Mouse (Mus musculus) cerebellum, postnatal 10 days (tissue): ENCODE results near the gene Pde4d.

ENCODE experiments used
- DNase-seq, 2 experiments: peaks; one replicate each; pipeline ENCODE4 v3.0.0; 2021; ENCODE audit warnings: mixed read lengths in 2 of 2

Pde4d gene

DNA sequence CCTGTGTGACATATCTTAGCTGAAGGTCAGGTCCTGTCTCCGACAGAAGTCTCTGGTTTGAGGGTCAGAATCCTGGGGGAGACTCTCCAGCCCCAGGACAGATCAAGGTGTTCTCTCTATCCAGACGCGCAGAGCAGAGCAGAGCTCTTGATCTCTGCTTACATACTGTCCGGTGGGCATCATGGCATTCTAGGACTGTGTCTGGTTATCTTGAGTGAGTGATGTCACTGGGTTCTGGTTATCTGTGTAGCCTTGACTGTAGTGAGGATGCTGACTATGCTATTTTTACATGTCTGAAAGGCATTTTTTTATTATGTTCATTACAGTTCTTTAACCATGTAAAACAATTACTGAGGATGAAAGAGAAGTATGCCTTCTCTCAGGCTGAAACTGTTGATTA lies 797.3 kb downstream of the Pde4d start:
- DNase-seq: no peak

DNA sequence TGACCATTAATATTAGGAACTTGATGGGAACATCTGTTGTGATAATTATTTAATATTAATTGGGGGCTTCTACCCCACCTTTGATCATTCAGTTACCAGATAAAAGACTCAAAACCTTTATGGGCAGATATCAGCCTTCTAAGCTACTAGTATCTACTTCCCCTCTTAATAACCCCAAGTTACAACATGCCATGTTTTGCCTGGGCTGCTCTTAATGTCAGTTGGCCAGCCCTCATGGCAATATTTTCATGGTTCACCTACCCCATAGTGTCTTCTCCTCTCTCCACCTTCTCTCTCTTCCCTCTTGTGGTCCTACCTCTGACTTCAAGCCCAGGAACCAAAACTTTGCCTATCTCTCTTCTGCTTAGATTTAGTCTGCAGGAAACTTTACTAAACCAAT lies 799.6 kb downstream of the Pde4d start:
- DNase-seq: no peak

DNA sequence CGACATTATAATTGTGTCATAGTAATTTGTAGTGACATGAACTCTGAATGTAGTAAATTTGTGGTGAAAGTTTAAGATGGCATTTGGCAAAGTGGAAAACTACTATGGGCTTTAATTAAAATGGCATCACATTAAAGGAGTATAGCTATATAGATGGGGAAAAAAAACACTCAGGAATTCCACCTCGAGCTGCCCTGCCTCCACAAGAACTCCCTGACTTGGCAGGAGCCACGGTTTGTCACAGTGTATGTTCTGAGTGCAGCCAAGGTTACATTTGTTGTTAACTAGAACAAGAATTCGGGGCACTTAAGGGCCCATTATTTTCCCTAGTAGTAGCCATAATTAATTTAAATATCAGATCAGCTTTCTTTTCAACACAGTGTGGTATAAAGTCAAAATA lies 805.9 kb downstream of the Pde4d start:
- peak in 1 of 2 experiments; percentile 31 for DNase-seq

DNA sequence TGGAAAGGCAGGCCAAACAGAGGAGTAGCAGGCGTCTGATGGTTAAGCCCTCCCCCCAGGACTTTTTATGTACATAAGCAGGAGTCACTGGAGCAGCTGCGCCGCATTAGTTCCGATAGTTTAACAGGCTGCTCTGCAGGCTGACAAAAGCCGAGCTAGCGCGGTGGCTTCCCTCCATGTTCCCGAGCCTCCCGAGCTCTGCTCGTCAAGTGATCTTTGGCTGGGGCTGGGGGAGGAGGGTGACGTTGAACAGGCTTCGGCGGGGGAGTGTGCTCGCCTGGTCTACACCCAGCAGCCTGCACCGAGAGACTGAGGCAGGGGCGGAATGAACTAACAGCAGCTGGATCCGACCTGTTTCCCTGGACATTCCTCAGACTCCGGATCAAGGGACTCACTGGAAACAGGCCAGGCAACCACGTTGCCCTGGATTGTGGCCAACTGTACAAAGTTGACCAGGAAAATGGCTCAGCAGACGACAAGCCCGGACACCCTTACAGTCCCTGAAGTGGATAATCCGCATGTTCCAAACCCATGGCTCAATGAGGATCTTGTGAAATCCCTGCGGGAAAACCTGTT lies 810.6 kb downstream of the Pde4d start:
- DNase-seq: peak; percentile 77 to 79

DNA sequence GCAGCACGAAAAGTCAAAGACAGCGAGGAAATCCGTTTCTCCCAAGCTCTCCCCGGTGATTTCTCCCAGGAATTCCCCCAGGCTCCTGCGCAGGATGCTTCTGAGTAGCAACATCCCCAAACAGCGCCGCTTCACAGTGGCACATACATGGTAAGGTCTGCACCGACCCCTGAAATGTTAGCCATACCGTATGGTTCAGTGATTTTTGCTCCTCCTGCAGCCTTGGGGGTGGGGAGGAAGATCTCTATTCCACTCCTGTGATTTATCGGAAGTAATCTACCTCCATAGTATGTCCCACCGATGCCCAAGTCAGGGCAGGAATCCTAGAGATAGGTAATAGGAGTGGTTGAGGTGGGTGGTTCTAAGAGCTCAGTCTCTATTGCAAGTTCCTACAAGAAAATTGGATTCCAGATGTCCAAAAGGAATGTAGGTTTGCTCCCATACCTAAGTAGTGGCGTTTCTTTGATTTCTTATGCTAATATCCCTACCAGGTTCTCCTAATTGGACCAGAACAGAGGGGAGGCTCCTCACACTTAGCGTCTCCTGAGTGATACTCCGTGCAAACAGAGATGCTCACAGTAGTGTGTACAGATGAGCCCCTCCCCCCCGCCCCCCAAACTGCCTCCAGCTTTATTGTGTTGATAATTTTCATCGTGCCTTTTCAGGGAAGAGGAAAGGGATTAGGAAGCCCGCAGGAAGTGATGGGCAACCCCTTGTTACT lies 811.2 kb downstream of the Pde4d start:
- peak in 1 of 2 experiments; percentile 10 for DNase-seq

DNA sequence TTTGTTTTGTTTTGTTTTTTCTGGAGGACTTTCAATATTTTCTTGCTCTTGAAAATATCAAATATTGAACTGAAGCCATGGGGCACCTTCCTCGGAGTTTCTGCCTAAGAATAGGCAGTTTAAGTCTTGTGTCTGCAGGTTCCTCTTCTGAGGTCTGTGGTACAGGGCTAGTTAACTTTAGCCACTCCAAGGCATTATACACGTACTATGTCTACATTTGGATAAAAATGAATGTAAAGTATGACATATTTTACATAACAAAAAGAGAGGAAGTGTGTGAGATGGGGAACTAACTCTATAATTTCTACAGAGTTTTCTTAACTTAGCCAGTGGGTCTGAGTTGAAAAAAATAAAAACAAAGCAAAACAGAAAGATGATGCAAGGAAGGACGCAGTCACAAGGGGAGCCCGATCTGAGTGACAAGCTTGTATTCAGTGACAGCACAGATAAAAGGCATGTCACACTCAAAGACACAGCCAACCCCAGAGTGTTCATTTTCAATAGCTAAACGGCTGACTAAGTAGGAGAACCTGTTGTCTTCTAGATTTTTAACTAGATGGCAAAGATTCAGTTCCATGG lies 812.0 kb downstream of the Pde4d start:
- DNase-seq: no peak

DNA sequence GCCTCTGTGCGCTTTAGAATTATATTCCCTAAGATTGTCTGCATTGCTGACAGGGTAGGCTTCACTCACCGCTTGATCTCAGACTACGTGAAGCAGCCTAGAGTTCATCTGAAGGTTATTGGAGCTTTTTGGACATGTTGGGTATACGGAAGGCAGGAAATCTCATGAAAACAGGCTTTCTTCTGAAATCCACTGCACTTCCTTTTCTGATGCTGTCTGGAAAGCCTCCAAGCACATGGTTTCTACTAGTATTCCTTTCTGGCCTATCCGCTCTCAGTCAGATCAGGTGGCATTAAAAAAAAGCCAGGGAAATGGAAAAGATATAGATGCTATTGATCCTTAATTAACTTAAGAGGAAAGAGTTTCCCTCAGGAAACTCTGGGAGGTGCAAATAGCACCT lies 812.8 kb downstream of the Pde4d start:
- no peak for DNase-seq

DNA sequence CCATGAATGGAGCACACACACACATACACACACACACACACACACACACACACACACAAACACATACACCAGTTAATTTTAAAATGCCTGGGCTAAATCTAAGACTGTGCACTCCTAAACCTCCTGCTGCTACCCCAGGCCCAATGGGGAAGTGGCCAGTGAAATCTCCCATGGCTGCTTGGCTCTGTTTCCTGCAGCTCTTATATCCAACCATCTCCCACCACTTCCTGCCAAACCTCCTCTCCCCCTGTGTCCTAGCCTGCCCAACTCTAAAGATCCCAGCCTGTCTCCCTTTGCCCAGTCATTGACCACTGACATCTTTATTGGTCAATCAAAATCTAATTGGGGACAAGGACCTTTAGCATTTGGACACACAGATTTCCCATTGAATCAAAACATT lies 814.1 kb downstream of the Pde4d start:
- DNase-seq: peak in 1 of 2 experiments; percentile 12

DNA sequence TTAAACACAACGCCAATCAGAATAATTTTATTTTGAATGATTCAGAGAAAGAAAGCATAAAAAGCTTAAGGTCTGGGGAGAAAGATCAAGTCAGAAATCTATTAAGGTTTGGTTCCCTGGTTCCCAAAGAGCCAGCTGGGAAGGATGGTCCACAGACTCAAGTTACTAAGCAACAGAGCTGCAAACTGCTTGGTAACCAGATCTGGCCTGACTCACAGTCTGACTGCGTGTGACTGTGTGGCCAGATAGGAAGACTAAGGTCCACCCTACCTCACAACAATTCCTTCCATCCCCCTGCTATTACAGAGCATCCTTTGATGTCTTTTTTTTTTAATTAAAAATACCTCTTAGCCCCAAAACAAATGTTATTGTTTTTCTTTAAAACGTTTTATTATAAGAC lies 818.5 kb downstream of the Pde4d start:
- peak; percentile 44 to 52 for DNase-seq

DNA sequence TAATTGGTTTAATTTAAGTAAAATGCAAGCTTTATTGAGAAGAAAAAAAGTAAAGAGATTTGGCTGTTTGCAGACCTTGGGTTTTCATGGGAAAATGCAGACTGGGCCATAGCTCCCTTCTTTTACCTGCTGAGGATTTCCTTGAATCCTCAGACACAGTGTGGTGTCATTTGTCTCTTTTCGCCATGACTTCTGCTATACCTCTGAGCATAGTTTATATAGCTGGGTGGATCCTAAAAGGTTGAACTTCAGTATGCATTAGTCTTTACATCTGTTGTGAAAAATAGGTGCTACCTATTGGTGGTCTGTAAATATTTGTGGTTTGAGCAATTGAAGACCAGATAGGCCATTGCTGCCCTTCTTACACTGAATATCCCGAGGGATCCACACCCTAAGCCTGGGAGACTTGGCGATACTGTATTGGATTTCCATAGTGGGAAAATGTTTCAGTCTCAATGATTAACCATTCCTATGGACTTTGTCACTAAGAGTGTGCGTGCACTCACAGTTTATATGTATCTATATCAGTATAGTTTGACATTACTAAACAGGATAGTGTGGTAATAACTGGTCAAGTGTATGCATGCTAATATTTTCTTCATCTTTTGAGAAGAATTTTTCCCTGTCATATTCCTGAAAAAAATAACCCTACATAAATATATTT lies 819.0 kb downstream of the Pde4d start:
- no peak for DNase-seq

DNA sequence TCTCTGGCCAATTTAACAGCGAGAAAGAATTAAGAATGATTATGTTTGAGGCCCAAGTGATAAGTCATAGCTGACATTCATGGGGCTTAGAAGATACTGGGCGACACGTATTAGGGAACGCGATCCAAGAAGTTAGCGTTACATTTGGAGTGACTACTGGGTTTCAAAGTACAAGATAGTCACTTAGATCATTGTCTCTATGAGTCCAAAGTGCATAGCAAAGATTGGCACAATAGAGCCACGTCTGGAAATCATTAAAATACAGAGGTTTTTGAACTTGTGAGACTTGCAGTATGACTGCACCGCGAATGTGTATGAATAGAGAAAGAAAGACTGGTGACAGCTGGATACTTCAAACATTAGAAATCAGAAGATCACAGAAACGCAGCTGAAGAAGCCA lies 825.1 kb downstream of the Pde4d start:
- DNase-seq: no peak

DNA sequence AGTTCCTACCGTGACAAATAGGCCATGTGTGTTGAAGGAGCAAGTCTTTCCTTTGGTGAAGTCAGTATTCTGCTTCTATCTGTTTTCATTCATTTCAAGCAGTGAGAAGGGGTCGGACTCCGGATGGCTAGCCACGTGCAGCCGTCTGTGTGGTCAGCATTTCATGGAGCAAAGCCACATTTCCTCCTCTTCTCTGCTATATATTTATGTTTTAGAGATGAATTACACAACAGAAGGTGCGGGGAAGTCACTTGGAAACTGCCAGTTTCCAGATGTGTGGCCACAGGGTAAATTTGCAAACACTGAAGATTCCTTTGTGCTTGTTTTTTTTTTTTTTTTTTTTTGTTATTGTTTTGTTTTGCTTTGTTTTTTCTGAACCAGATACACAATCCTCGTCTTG lies 828.0 kb downstream of the Pde4d start:
- DNase-seq: peak in 1 of 2 experiments; percentile 20

DNA sequence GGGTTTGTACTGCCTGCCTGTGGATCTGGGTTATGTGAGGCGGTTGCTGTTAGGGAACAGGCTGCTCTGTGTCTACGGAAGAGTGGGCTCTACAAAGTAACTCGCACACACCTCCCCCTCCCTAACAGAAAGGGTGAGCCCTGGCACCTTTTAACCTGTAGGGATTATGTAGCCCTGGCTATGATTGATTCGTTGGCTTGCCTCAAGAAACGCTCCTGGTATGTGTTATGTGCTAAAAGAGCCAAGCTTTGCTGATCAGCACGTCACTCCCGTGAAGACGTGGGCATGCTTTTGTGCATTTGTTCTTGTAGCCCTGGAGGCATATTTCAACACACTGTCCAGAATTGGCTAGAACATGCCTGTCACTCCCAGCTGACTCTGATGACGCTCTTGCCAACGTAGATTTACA lies 828.8 kb downstream of the Pde4d start:
- peak; percentile 22 to 34 for DNase-seq

DNA sequence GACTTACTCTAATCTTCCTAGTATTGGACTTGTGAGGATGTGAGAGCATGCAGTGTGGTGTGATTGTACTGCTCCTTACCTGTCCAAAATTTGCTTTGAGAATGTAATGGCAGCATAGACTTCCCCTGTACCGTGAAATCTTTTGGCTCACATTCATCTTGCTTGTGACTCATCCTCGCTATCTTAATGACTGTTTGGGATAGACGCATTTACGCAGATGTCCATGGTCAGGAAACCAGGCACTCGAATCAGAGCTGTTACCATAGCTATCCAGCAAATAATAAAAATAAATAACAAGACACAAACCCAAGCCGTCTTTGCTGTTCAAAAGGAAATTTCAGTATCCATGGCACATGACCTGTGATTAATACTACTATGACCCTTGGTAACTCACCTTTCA lies 829.5 kb downstream of the Pde4d start:
- no peak for DNase-seq

DNA sequence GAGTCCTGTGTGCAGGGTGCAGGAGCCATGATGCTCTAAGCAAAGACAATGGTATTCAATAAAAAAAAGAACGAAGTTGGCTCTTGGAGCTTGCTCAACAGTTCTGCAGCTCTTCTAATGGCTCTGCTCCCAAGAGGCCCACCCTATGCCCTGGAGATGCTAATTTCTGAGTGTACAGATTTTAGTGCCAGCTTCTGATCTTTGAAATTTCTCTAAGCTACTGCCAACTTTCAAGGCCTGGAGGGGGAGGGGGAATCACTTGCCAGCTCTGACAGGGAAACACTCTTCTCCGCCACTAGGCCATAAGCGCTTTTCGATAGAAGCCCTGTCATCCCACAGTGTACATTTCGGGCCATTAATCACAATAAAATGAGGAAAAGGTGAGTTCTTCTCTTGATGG lies 830.7 kb downstream of the Pde4d start:
- peak; percentile 37 to 57 for DNase-seq

DNA sequence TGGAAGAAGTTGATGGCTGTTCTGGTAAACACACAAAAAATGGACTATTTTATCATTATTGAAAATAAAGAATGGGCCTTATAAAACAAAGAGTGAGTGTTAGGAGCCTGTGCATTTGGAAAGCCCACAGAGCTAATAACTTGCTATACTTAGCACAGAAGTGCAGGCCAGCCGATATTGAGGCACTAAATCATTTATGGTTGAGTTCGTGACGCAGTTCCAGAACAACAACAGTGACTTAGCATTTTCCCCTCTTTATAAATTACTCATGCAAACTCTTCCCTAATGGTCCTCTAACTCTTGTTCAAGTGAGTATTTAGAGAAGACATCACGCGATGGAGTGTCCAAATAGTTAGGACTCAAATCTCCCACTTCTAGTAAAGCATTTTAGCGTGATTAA lies 837.7 kb downstream of the Pde4d start:
- no peak for DNase-seq

DNA sequence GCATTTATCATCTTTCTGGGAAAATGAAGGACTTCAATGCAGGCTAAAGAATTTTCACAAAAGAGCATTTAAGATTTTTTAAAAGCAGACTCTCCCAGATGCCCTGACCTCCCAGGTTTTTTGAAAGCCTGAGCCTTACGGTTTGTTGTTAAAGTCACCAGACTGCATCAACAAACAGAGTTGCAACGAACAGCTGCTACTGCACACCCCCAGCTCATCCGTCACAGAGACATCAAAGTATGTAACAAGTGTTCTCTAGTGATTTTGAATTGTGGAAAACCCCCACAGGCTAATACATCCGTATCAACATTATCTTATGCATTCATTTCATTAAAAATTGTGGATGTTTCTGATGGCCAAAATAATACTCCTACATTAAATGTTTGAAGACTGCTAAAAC lies 841.2 kb downstream of the Pde4d start:
- no peak for DNase-seq

DNA sequence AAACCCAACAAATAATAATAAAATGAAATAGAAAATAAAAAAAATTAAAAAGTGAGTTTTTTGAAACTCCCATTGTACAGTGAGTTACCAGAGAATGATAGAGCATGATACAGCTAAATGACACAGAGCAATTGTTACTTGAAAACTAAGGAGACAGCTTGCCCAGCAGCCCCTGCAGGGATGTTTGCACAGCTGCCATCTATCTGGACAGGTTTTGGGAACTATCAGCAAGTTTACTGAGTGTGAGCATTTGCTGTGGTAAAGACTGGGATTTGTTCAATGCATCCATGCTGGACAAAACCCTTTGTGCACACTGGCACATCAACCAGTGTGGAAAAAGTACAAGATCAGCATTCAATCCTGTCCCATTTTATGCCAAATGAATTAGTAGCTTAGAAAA lies 843.3 kb downstream of the Pde4d start:
- DNase-seq: no peak

DNA sequence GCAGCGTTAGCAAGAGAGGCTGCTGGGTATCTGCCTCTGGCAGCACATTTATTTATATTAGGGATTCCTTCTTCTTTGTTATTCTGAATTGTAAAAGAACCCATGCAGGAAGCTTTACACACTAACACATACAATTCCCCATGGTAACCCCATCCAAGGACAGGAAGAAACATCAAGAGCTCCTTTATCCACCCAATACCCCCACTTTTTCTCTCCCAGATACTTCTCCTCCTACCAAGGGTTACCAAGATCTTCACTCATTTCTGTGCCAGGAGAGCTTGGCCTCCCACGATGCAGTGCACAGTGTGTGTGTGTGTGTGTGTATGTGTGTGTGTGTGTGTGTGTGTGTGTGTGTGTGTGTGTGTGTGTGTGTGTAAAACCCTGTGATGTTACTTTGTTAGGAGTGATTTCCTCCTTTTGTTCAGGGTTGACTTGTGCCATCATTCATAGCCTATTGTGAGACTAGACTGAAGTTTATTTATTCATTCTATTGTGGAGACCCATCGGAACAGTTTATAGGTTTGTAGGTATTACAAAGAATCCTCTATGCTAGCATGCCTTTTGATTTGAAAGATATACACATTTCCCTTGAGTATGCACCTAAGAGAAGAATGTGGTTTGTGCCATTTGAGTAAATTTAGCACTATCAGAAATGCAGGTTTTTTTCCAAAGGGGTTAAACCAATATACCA lies 846.7 kb downstream of the Pde4d start:
- DNase-seq: peak in 1 of 2 experiments; percentile 15

DNA sequence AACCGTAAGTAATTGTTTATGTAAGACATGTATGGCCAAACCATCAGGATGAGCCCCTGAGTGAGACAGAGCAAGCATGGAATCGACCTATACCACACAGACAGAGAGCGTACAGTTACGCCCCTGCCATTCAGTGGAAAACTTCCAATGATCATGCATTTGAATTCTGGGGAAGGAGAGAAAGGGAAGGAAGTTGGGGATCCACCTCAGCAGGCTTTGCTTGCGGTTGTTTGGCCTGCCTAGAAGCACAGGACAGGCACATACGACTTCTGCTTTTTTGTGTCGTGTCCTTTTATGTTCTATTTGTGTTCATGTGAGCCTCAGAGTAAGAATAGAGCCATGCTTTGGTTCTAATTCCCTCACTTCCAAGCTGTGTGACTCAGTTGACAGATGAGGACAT lies 849.1 kb downstream of the Pde4d start:
- DNase-seq: no peak

DNA sequence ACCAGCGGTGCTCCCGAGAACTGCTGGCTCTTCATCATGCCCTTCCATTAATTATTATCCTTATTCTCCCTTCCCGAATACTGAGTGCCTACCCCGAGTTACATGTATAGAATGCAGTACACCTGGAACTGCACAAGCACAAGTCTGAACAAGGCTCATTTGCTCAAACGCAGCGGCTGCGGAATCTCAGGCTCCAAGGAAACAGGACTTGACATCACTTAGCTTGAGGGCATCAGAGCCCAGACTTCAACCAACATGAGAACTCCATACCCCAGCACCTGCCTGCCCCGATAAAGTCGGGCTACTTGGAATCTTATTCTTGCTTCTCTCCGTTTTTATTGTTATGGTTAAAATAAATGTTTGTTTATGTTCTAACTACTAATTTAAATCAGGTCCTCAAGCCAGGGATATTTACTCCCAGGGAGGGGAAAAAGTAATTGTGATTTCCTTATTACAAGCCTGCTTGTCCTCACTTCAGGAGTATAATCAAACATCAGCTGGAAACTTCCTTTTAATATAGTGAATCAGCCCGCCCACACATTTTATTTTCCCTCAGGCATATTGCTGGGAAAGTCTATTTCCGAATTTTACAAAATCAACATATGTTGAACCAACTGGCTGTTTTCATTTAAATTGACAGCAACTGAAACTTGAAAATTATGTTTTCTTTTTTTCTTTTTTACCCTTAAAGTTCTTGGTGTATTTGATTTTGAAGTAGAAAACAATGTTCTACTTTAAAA lies 849.9 kb downstream of the Pde4d start:
- no peak for DNase-seq

DNA sequence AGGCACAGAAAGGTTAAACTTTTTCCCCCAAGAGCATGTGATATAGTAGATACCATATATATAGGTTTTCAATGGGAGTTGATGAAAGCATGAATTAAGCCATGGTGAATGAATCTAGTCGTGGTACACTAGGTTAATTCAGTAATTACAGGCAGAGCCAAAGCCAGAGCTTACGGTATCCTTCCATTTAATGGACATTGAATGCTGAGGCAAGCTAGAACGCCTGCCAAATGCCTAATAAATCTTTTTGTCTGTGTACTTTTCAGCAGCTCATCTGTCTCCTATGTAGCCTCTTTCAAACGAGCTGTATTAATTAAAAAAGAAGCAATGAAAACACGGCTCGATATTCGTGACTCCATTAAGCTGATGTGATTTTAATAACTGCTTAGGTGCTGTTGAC lies 862.8 kb downstream of the Pde4d start:
- no peak for DNase-seq

DNA sequence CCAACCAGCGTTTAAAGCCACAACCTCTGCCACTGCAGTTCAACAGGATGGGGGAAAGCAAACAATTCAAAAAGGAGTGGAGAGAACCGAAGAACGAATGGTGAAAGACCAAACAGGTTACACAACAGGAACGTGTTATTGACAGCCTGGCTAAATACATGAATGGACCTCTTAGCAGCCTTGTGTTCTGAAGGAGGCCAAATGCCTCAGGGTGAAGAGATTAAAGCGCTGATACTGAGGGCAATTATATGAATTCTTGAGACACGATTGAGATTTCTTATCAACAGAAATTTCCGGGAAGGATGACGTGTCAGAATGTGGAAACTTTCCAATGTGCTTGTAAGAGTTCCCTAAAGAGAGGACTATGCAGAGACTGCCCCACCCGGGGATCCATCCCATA lies 865.9 kb downstream of the Pde4d start:
- DNase-seq: no peak
